Comparison of ENCODE assay signal across 13 mouse cellular contexts in the genomic region with DNA sequence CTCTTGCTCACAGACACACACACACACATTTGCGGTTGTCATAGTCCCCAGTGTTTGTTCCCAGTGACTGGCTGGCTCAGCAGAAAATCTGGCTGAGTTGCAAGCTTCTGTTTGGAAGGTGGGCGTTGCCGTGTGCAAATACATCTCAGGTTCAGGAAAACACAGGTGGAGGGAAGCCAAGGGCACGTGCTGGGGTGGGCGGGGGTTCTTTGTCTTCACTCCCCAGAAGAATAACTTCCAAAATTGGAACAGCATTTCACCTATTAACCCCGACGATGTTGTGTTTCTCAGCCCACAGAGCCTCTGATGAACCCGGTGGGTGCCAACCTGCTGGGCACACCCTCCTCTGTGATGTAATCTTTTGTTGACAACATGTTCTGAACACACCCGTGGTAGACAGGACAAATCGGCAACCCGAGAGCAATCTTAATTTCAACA.
DNase-seq lines count a peak whose midpoint lies in the region; ATAC-seq and TF ChIP-seq lines count a peak whose summit lies in the region.
"Had no signal": no experiment of that assay in that cellular context is flagged by ENCODE, and none has a peak within 500 bp of the region (broad histone marks: within the 10 kb centered on the region; RNA-seq: fewer than 3 reads in every experiment).

No protein-coding gene starts in this region.

- no peaks in the 10 kb centered on the region for H3K36me3 ChIP-seq in forebrain, postnatal 0 days (ENCODE audit: insufficient read depth)
- H3K36me3 ChIP-seq: embryonic facial prominence, embryonic 12.5 days; heart, embryonic 12.5 days; midbrain, embryonic 12.5 days had no signal

- no peak overlapping the region for H3K4me2 ChIP-seq in forebrain, postnatal 0 days (ENCODE audit: low read depth)
- H3K4me2 ChIP-seq: embryonic facial prominence, embryonic 12.5 days; heart, embryonic 12.5 days; midbrain, embryonic 12.5 days had no signal

- intact Hi-C loops in left cerebral cortex, postnatal 4 days (cut with DNase I), result no loop called here

- H3K9me3 ChIP-seq in forebrain, postnatal 0 days (ENCODE audit: low read length), result no peaks in the 10 kb centered on the region
- H3K9me3 ChIP-seq: embryonic facial prominence, embryonic 12.5 days; heart, embryonic 12.5 days; midbrain, embryonic 12.5 days had no signal

- WGBS in forebrain, postnatal 0 days, result 36% methylated on average over 11 of the region's 11 CpGs

- H3K27me3 ChIP-seq in forebrain, postnatal 0 days (ENCODE audit: insufficient read depth, low read length), result no peaks in the 10 kb centered on the region
- H3K27me3 ChIP-seq: embryonic facial prominence, embryonic 12.5 days; midbrain, embryonic 12.5 days had no signal

- DNase-seq in right cerebral cortex, postnatal 10 days (ENCODE audit: low spot score in 2 of 2), result peak; percentile 37 to 53
- DNase-seq in right cerebral cortex, postnatal 4 days, result no peak
- DNase-seq in forebrain, postnatal 0 days, result peak; percentile 45
- peak; percentile 49 to 69 for DNase-seq in lung, adult 18-20 months
- peak; percentile 49 for DNase-seq in testis, postnatal 10 days (ENCODE audit: low spot score)
- no peak for DNase-seq in left cerebral cortex, postnatal 4 days
- DNase-seq in ovary, adult 18-20 months (ENCODE audit: low spot score), result no peak
- DNase-seq in embryo, embryonic 11 days, result no peak
- DNase-seq: kidney, adult 11 months; thymus, postnatal 36 days had no signal

- no peak overlapping the region for H3K4me3 ChIP-seq in forebrain, postnatal 0 days (ENCODE audit: low read depth, low read length)
- H3K4me3 ChIP-seq: embryonic facial prominence, embryonic 12.5 days; heart, embryonic 12.5 days; midbrain, embryonic 12.5 days had no signal

- TF ChIP-seq CTCF in forebrain, postnatal 0 days (IDR thresholded peaks at IDR 0.05; ENCODE audit: low read depth), result no peak

- no peaks in the 10 kb centered on the region for H3K4me1 ChIP-seq in forebrain, postnatal 0 days (ENCODE audit: insufficient read depth)
- H3K4me1 ChIP-seq: embryonic facial prominence, embryonic 12.5 days had no signal

- peak; percentile 55; the same call in 1 of the 2 replicates for ATAC-seq in forebrain, postnatal 0 days

- no peak overlapping the region for H3K27ac ChIP-seq in forebrain, postnatal 0 days (ENCODE audit: low read depth, low read length)
- H3K27ac ChIP-seq: embryonic facial prominence, embryonic 12.5 days; midbrain, embryonic 12.5 days had no signal

- no peak overlapping the region for H3K9ac ChIP-seq in forebrain, postnatal 0 days
- H3K9ac ChIP-seq: embryonic facial prominence, embryonic 12.5 days; heart, embryonic 12.5 days; midbrain, embryonic 12.5 days had no signal

Comparison
In these comparisons a context has a peak if more than half of its experiments do, and no peak if none do; other contexts are left out.
1. DNase-seq: peak in right cerebral cortex, postnatal 10 days (2 of 2), forebrain, postnatal 0 days (single experiment), lung, adult 18-20 months (2 of 2) and testis, postnatal 10 days (single experiment); none in right cerebral cortex, postnatal 4 days (single experiment), left cerebral cortex, postnatal 4 days (single experiment), ovary, adult 18-20 months (single experiment) and embryo, embryonic 11 days (single experiment).